Mouse (Mus musculus) liver, embryonic 11.5 days (tissue): ENCODE data around the gene Cabp4. TPM values are rescaled to one million over a fixed set of nuclear protein-coding genes. Genes with fewer than 3 reads are reported as not detected.

Source experiments
- ATAC-seq: fragments of 200-750 bp; cut with Nextera tagmentation; replicated peaks from 2 replicates; pipeline ENCODE4 v1.8.0; 2017; ENCODE audit warnings: moderate number of reproducible peaks, mild to moderate bottlenecking, moderate TSS enrichment, moderate library complexity; ENCODE audit not compliant: low FRiP score
- DNase-seq: peaks from one replicate; pipeline ENCODE4 v3.0.0-alpha.2; 2017; ENCODE audit warnings: low spot score
- H3K27ac ChIP-seq: fragments of 300-500 bp; sonication (generic); 2 replicates; pipeline ENCODE4 v1.5.1; 2014; ENCODE audit warnings: mild to moderate bottlenecking, low read depth, low read length, control low read depth
- H3K27me3 ChIP-seq: fragments of 300-500 bp; sonication (generic); replicated peaks from 2 replicates; pipeline ENCODE4 v1.6.1; 2014; ENCODE audit warnings: low read length, mixed read lengths; ENCODE audit not compliant: control insufficient read depth, insufficient read depth
- H3K36me3 ChIP-seq: fragments of 300-500 bp; sonication (generic); 2 replicates; pipeline ENCODE4 v1.6.1; 2014; ENCODE audit warnings: mild to moderate bottlenecking, low read length, moderate library complexity, mixed read lengths; ENCODE audit not compliant: control insufficient read depth, insufficient read depth
- H3K4me1 ChIP-seq: fragments of 300-500 bp; sonication (generic); replicated peaks from 2 replicates; pipeline ENCODE4 v1.6.1; 2014; ENCODE audit warnings: low read length, mixed read lengths; ENCODE audit not compliant: control insufficient read depth, insufficient read depth
- H3K4me2 ChIP-seq: fragments of 300-500 bp; sonication (generic); 2 replicates; pipeline ENCODE4 v1.6.1; 2014; ENCODE audit warnings: mild to moderate bottlenecking, control low read depth, moderate library complexity
- H3K4me3 ChIP-seq: fragments of 300-500 bp; sonication (generic); 2 replicates; pipeline ENCODE4 v1.5.1; 2014; ENCODE audit warnings: low read depth, low read length, control low read depth
- H3K9ac ChIP-seq: fragments of 300-500 bp; sonication (generic); 2 replicates; pipeline ENCODE4 v1.6.1; 2014; ENCODE audit warnings: low read depth, low read length, control low read depth
- H3K9me3 ChIP-seq: fragments of 300-500 bp; sonication (generic); 2 replicates; pipeline ENCODE4 v1.6.1; 2016; ENCODE audit warnings: low read length, inconsistent platforms, mixed read lengths; ENCODE audit not compliant: control insufficient read depth
- WGBS: fragments of 180-500 bp; shearing (Covaris S2); extraction: QIAGEN DNeasy Blood & Tissue Kit; methylation state at CpG from one replicate; pipeline ENCODE4 v1.1.7; 2014; 5-methylcytosine and 5-hydroxymethylcytosine counted together
- polyA plus RNA-seq: library from polyadenylated mRNA; unstranded; fragments of >200 nt; fragmentation: Nextera tagmentation; extraction: Ambion mirVana; gene quantifications from 2 replicates; pipeline ENCODE4 v1.2.1, GENCODE M21; 2014

The Cabp4 gene
- polyA plus RNA-seq, 1 experiment from 2014 or later: 0.21 TPM

DNA sequence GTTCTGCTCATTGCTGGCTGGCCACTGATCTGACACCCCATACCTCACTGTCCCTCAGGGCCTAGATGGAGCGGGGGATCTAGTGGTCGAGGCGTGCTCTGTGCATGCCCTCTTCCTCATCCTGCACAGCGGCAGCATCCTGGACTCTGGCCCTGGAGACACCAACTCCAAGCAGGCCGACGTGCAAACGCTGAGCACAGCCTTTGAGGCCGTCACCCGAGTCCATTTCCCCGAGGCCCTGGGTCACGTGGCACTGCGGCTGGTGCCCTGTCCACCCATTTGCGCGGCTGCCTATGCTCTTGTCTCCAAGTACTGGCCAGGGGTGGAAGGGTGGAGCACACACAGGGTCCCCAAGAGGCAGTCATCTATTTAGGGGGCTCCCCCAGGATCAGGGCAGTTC lies 37.2 kb downstream of the Cabp4 start:
- Histone ChIP-seq H3K27me3 (peaks cover 11% of the 10 kb centered on the region), H3K9ac (no peak overlapping the region), H3K4me1 (no peaks in the 10 kb centered on the region), H3K27ac (no peak overlapping the region), H3K4me2 (no peak overlapping the region), H3K4me3 (no peak overlapping the region), H3K9me3 (no peaks in the 10 kb centered on the region), H3K36me3 (no peaks in the 10 kb centered on the region)
- 85% methylated on average over 14 of the region's 14 CpGs for WGBS
- DNase-seq: no peak
- no peak for ATAC-seq

GRCm38 (mm10) chr19:4104675-4105194 lies 39.1 kb downstream of the Cabp4 start:
- Histone ChIP-seq H3K27ac (no peak overlapping the region), H3K27me3 (peaks cover 27% of the 10 kb centered on the region)

GRCm38 (mm10) chr19:4103792-4104191 lies 40.0 kb downstream of the Cabp4 start:
- H3K4me3 ChIP-seq: no peak overlapping the region
- 39% methylated on average over 3 of the region's 3 CpGs for WGBS
- H3K27me3 ChIP-seq: peaks cover 27% of the 10 kb centered on the region
- peaks cover 18% of the 10 kb centered on the region for H3K4me1 ChIP-seq
- no peaks in the 10 kb centered on the region for H3K36me3 ChIP-seq
- H3K9ac ChIP-seq: no peak overlapping the region
- no peak for ATAC-seq
- H3K4me2 ChIP-seq: no peak overlapping the region
- DNase-seq: no peak
- no peak overlapping the region for H3K27ac ChIP-seq
- no peaks in the 10 kb centered on the region for H3K9me3 ChIP-seq

More at GRCm38 (mm10) chr19:4104675-4105194, 39.1 kb downstream of the Cabp4 start:
- no peak for DNase-seq
- H3K9ac ChIP-seq: no peak overlapping the region
- H3K4me2 ChIP-seq: no peak overlapping the region
- no peak overlapping the region for H3K4me3 ChIP-seq
- 86% methylated on average over 16 of the region's 16 CpGs for WGBS
- no peaks in the 10 kb centered on the region for H3K36me3 ChIP-seq
- peaks cover 9% of the 10 kb centered on the region for H3K4me1 ChIP-seq
- ATAC-seq: no peak
- no peaks in the 10 kb centered on the region for H3K9me3 ChIP-seq

DNA sequence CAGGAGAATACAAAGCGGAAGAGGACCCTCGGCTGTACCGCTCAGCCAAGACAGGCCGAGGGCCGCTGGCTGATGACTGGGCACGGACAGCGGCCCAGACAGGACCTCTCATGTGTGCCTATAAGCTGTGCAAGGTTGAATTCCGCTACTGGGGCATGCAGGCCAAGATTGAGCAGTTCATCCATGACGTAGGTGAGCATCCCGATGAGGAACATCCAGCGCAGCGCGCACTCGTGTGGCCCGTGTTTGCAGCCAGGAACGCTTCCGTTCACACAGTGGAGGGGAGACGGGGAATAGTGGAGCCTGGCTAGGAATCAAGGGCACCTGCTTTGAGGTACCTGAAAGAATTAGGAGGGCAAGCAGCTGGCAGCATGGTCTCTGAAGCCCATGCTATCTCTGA lies 40.5 kb downstream of the Cabp4 start:
- H3K9ac ChIP-seq: no peak overlapping the region
- no peak overlapping the region for H3K4me3 ChIP-seq
- ATAC-seq: no peak
- no peak overlapping the region for H3K4me2 ChIP-seq
- peaks cover 27% of the 10 kb centered on the region for H3K27me3 ChIP-seq
- WGBS: 90% methylated on average over 18 of the region's 18 CpGs
- no peaks in the 10 kb centered on the region for H3K9me3 ChIP-seq
- no peak for DNase-seq
- peaks cover 23% of the 10 kb centered on the region for H3K4me1 ChIP-seq
- H3K27ac ChIP-seq: no peak overlapping the region
- no peaks in the 10 kb centered on the region for H3K36me3 ChIP-seq

DNA sequence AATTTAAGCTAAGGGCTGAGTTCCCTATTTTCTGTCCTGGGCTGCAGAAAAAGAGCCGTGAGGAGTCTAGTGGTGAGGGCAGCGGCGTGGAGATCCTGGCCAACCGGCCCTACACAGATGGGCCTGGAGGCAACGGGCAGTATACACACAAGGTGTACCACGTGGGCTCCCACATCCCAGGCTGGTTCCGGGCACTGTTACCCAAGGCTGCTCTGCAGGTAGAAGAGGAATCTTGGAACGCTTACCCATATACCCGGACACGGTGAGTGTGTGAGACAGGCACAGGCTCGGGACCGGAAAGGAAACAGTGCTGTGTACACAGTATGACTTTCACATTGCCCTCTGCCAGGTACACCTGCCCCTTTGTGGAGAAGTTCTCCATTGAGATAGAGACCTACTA lies 41.2 kb downstream of the Cabp4 start:
- no peak overlapping the region for H3K9ac ChIP-seq
- 88% methylated on average over 12 of the region's 12 CpGs for WGBS
- no peaks in the 10 kb centered on the region for H3K9me3 ChIP-seq
- no peaks in the 10 kb centered on the region for H3K36me3 ChIP-seq
- no peak overlapping the region for H3K4me3 ChIP-seq
- peaks cover 30% of the 10 kb centered on the region for H3K4me1 ChIP-seq
- no peak overlapping the region for H3K4me2 ChIP-seq
- H3K27me3 ChIP-seq: peaks cover 27% of the 10 kb centered on the region
- no peak for DNase-seq
- H3K27ac ChIP-seq: no peak overlapping the region
- ATAC-seq: no peak

GRCm38 (mm10) chr19:4102049-4102448 lies 41.8 kb downstream of the Cabp4 start:
- no peaks in the 10 kb centered on the region for H3K9me3 ChIP-seq
- ATAC-seq (no peak), DNase-seq (no peak)
- H3K4me1 ChIP-seq: peaks cover 31% of the 10 kb centered on the region
- H3K9ac ChIP-seq: no peak overlapping the region
- H3K4me2 ChIP-seq: no peak overlapping the region
- WGBS: 66% methylated on average over 2 of the region's 2 CpGs
- H3K27ac ChIP-seq: no peak overlapping the region
- H3K4me3 ChIP-seq: no peak overlapping the region
- peaks cover 27% of the 10 kb centered on the region for H3K27me3 ChIP-seq
- H3K36me3 ChIP-seq: no peaks in the 10 kb centered on the region

DNA sequence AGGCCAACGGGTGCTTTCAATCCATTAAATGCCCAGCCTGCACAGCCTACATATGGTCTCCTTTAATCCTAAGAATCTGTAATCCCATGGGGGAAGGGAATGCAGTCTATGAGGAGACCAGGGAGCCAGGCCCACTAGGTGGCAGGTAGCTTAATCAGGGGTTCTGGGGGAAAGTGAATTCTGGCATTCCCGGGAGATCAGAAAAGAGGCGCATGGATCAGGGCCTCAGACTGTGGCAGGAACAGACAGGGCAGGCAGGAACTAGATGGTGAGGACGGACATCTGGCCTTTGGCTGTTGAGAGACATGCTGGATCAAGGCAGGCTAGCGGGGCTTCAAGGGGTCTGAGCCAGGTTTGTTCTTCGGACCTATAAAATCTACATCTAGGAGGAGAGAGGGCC lies 42.4 kb downstream of the Cabp4 start:
- 81% methylated on average over 6 of the region's 6 CpGs for WGBS
- H3K4me1 ChIP-seq: peaks cover 31% of the 10 kb centered on the region
- no peaks in the 10 kb centered on the region for H3K9me3 ChIP-seq
- no peaks in the 10 kb centered on the region for H3K36me3 ChIP-seq
- no peak overlapping the region for H3K27ac ChIP-seq
- H3K4me3 ChIP-seq: no peak overlapping the region; the same call in 1 of the 2 replicates
- no peak overlapping the region for H3K9ac ChIP-seq
- DNase-seq (no peak), ATAC-seq (no peak)
- H3K4me2 ChIP-seq: peak overlapping the region; percentile 92
- peaks cover 27% of the 10 kb centered on the region for H3K27me3 ChIP-seq

DNA sequence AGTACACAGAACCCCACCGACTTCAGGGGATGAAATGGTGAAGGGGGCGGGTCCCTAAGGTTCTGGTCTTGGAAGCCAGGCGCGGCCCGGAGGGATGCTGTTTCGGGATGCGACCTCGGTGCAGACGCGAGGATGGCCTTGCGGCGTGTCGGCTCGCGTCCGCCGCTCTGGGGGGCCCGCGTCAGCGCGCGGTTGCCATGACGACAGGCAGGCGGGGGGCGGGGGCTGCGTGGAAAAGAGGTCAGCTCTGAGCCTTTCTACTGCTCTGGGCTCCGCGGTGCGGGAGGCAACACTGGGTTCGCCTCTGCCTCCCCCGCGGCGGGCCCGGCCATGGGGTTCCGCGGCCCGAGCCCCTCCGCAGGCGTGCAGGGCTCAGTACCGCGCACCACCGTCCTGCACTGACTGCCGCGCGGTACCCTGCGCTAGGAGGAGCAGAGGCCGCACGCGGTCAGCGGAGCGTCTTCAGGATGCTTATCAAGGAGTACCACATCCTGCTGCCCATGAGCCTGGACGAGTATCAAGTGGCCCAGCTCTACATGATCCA lies 43.0 kb downstream of the Cabp4 start:
- no peak overlapping the region for H3K27ac ChIP-seq
- H3K36me3 ChIP-seq: no peaks in the 10 kb centered on the region
- WGBS: under 1% methylated on average over 46 of the region's 52 CpGs
- H3K9ac ChIP-seq: peak overlapping the region; percentile 22
- H3K27me3 ChIP-seq: peaks cover 27% of the 10 kb centered on the region
- peak overlapping the region; percentile 69 for H3K4me3 ChIP-seq
- no peaks in the 10 kb centered on the region for H3K9me3 ChIP-seq
- peak overlapping the region; percentile 92 for H3K4me2 ChIP-seq
- ATAC-seq (no peak), DNase-seq (peak; percentile 48)
- peaks cover 31% of the 10 kb centered on the region for H3K4me1 ChIP-seq
